Comparison of ENCODE assay signal across 22 mouse cellular contexts in genomic region chr14:78564292-78564691, GRCm38 (mm10).
"Had no signal": no experiment of that assay in that cellular context is flagged by ENCODE, and none has a peak within 500 bp of the region (broad histone marks: within the 10 kb centered on the region; RNA-seq: fewer than 3 reads in every experiment).

No protein-coding gene starts in this region.

- H3K4me2 ChIP-seq: liver, embryonic 15.5 days; lung, embryonic 14.5 days; midbrain, embryonic 11.5 days; neural tube, embryonic 13.5 days; neural tube, embryonic 15.5 days; stomach, embryonic 15.5 days had no signal

- ATAC-seq: liver, postnatal 0 days; midbrain, embryonic 16.5 days had no signal

- H3K4me3 ChIP-seq: liver, embryonic 15.5 days; megakaryocyte, embryonic 14.5 days; myocyte; neural tube, embryonic 13.5 days; neural tube, embryonic 15.5 days; stomach, embryonic 15.5 days had no signal

- H3K4me1 ChIP-seq: liver, embryonic 15.5 days; megakaryocyte, embryonic 14.5 days; stomach, embryonic 15.5 days had no signal

- DNase-seq: liver, postnatal 0 days; lung, embryonic 14.5 days; lung, postnatal 14 days; lung, postnatal 36 days; midbrain, embryonic 14.5 days; retina, postnatal 1 day; right cerebral cortex, adult 18-20 months; right cerebral cortex, postnatal 25 days; right cerebral cortex, postnatal 4 days; thymus, adult 2 months; thymus, postnatal 25 days; thymus, postnatal 4 days had no signal

- H3K9ac ChIP-seq: liver, embryonic 15.5 days; liver, postnatal 0 days; lung, embryonic 14.5 days; neural tube, embryonic 13.5 days; neural tube, embryonic 15.5 days; stomach, embryonic 15.5 days had no signal

- H3K27ac ChIP-seq: liver, embryonic 15.5 days; macrophage; neural tube, embryonic 15.5 days; stomach, embryonic 15.5 days; stomach, postnatal 0 days had no signal

- H3K36me3 ChIP-seq: liver, embryonic 15.5 days had no signal

- H3K9me3 ChIP-seq: liver, embryonic 15.5 days; megakaryocyte, embryonic 14.5 days; neural tube, embryonic 13.5 days; neural tube, embryonic 15.5 days; stomach, embryonic 15.5 days had no signal

- H3K27me3 ChIP-seq: liver, embryonic 15.5 days; megakaryocyte, embryonic 14.5 days; neural tube, embryonic 13.5 days; neural tube, embryonic 15.5 days; stomach, embryonic 15.5 days had no signal
